Mouse (Mus musculus) layer of hippocampus, postnatal 14 days (tissue): ENCODE results near the gene Ddx47. TPM values are rescaled to one million over a fixed set of nuclear protein-coding genes. Genes with fewer than 3 reads are reported as not detected.

Experiments used
- DNase-seq, 2 experiments: peaks; one replicate each; pipeline ENCODE4 v3.0.0; 2021 to 2022; ENCODE audit warnings: low spot score in 2 of 2, mixed read lengths in 1 of 2
- total RNA-seq, 2 experiments: library from RNA; stranded (reverse); gene quantifications; 2 replicates each; pipeline ENCODE4 v1.2.3; 2021

Ddx47 gene
- total RNA-seq, 2 experiments from 2014 or later, result 54.4 to 55.3 TPM

DNA sequence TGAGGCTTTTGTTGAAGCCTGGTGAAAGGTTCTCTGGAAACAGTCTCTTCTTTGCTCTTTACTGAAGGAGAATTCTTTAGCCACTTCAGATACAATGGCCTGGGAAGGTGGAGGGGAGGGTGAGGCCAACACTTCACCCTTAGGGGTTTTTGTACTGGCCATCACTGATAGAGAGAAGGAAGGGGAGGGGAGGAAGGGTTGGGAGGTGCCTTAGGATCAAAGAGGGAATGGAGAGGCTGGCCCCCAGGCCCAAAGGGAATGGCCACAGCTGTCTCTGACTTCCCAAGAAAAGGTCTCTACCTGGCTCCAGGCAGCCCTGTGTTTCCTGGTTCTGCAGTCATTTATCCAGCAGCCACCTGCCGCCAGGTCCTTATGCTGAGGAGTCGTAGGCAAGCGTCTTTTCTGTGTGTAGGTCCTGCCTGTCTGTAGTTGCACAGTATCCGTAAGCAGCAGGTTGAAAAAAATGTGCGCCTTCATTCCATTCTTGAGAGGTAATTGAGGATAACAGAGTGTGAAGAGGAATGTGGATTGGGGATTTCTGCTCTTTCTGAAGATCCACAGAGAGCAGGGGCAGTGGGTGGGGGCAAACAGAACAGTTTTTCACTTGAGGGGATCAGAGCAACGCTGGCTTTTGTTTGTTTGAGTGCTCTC, 55.5 kb downstream of the Ddx47 start:
- no peak for DNase-seq

GRCm38 (mm10) chr6:135068221-135068620, 56.8 kb downstream of the Ddx47 start:
- no peak for DNase-seq

- DNase-seq, result no peak
Measured at GRCm38 (mm10) chr6:135069856-135070255, 58.4 kb downstream of the Ddx47 start.

DNA sequence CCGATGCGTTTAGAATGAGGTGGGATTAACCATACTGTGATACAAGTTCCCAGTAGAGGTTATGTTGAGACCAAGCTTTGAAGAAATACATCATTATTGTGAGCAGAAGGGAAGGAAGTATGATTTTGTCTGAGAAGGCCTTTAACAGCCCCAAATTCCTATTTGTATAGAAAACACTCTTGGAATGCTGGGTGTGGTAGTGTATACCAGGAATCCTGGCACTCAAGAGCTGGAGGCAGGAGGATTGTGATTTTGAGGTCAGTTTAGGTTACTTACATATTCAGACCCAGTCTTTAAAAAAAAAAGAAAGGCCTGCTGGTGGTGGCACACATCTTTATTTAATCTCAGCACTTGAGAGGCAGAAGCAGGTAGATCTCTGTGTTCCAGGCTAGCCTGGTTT, 58.9 kb downstream of the Ddx47 start:
- DNase-seq, result no peak

Other genes starting within 250 kb of the Ddx47 start
- gene Dusp16, start 219.0 kb upstream of the Ddx47 start, total RNA-seq, result 1 to 10 TPM; 8.6 to 9.5 TPM
- 10 to 100 TPM; 19.4 to 19.5 TPM for gene Crebl2, start 181.5 kb upstream of the Ddx47 start, total RNA-seq
- 10 to 100 TPM; 24.1 to 24.7 TPM for gene Gpr19, start 113.0 kb upstream of the Ddx47 start, total RNA-seq
- 10 to 100 TPM; 55.5 to 57.1 TPM for gene Cdkn1b, start 91.2 kb upstream of the Ddx47 start, total RNA-seq
- 1 to 10 TPM; 3.5 to 4.4 TPM for gene Apold1, start 29.9 kb upstream of the Ddx47 start, total RNA-seq
- gene Gprc5a, start 54.0 kb downstream of the Ddx47 start, total RNA-seq, result under 1 TPM in 1 of 2 experiments, not detected in 1; 0.17 TPM
- gene Gprc5d, start 106.7 kb downstream of the Ddx47 start, total RNA-seq, result not detected
- gene Fam234b, start 186.4 kb downstream of the Ddx47 start, total RNA-seq, result 100 to 1,000 TPM; 122 to 133 TPM
- gene Hebp1, start 186.4 kb downstream of the Ddx47 start, total RNA-seq, result 10 to 100 TPM; 54.1 to 62.0 TPM
- under 1 TPM in 1 of 2 experiments, not detected in 1; 0.48 TPM for gene Gsg1, start 242.7 kb downstream of the Ddx47 start, total RNA-seq